In genomic region chr2:58324118-58324901, GRCm38 (mm10) we compare ENCODE assay signal across 7 mouse cellular contexts. TPM values are rescaled to one million over a fixed set of nuclear protein-coding genes. Genes with fewer than 3 reads are reported as not detected.
DNase-seq lines count a peak whose midpoint lies in the region; ATAC-seq and TF ChIP-seq lines count a peak whose summit lies in the region.

No protein-coding gene starts in this region.

- no peak for TF ChIP-seq CTCF in bone marrow macrophage, adult 2 months (IDR thresholded peaks at IDR 0.05; ENCODE audit: low read depth, low read length)

- 9% methylated on average over 23 of the region's 23 CpGs for WGBS in embryonic facial prominence, embryonic 15.5 days
- whole genome bisulfite sequencing in hindbrain, embryonic 16.5 days = 11% methylated on average over 23 of the region's 23 CpGs

- DNase-seq in MN1 (ENCODE audit: low spot score) = peak; percentile 12
- DNase-seq in left cerebral cortex, postnatal 25 days (ENCODE audit: low spot score in 2 of 2) = peak; percentile 62 to 81
- peak; percentile 55 for DNase-seq in right cerebral cortex, postnatal 14 days

- H3K4me1 ChIP-seq in bone marrow macrophage, adult 2 months (ENCODE audit: control insufficient read depth, insufficient read depth, low read length) = no peaks in the 10 kb centered on the region
- H3K4me1 ChIP-seq in embryonic facial prominence, embryonic 15.5 days = peaks cover 7% of the 10 kb centered on the region; the same call in 1 of the 2 replicates
- peaks cover 6% of the 10 kb centered on the region; the same call in 1 of the 2 replicates for H3K4me1 ChIP-seq in hindbrain, embryonic 16.5 days (ENCODE audit: control insufficient read depth, insufficient read depth, low read depth, low read length)

- no peak for TF ChIP-seq POLR2A in bone marrow macrophage, adult 2 months (IDR thresholded peaks at IDR 0.05; ENCODE audit: borderline replicate concordance, low read depth, low read length)

- peak; percentile 67; the same call in 1 of the 2 replicates for ATAC-seq in embryonic facial prominence, embryonic 15.5 days (ENCODE audit: insufficient number of reproducible peaks, low FRiP score, low TSS enrichment, low read depth)
- peak; percentile 94 for ATAC-seq in hindbrain, embryonic 16.5 days
- ATAC-seq in megakaryocyte progenitor cell, adult 5-6 weeks (replicated peaks; ENCODE audit: poor library complexity) = peak; percentile 94

- H3K9me3 ChIP-seq in embryonic facial prominence, embryonic 15.5 days (replicated peaks) = no peaks in the 10 kb centered on the region
- no peaks in the 10 kb centered on the region for H3K9me3 ChIP-seq in hindbrain, embryonic 16.5 days (ENCODE audit: control insufficient read depth, low read length)

- H3K36me3 ChIP-seq in embryonic facial prominence, embryonic 15.5 days = no peaks in the 10 kb centered on the region
- no peaks in the 10 kb centered on the region for H3K36me3 ChIP-seq in hindbrain, embryonic 16.5 days (ENCODE audit: control insufficient read depth, insufficient read depth, low read length)

- intact Hi-C loops in left cerebral cortex, postnatal 25 days (cut with DNase I) = loop anchor here (5.0 to 10.0 kb wide), 2 partner anchors 82 to 110 kb away; no protein-coding TSS in a partner anchor

- H3K27ac ChIP-seq in bone marrow macrophage, adult 2 months (ENCODE audit: insufficient read depth, low read depth, low read length) = no peak overlapping the region
- no peak overlapping the region for H3K27ac ChIP-seq in embryonic facial prominence, embryonic 15.5 days (replicated peaks)
- no peak overlapping the region for H3K27ac ChIP-seq in hindbrain, embryonic 16.5 days (ENCODE audit: low read depth, low read length)

- H3K9ac ChIP-seq in embryonic facial prominence, embryonic 15.5 days = peak overlapping the region; percentile 9; the same call in 1 of the 2 replicates
- H3K9ac ChIP-seq in hindbrain, embryonic 16.5 days (ENCODE audit: low read depth, low read length) = peak overlapping the region; percentile 71

- peak overlapping the region; percentile 11; the same call in 1 of the 2 replicates for H3K4me3 ChIP-seq in bone marrow macrophage, adult 2 months (ENCODE audit: insufficient read depth, low read length)
- H3K4me3 ChIP-seq in embryonic facial prominence, embryonic 15.5 days (replicated peaks) = peak overlapping the region; percentile 42
- peak overlapping the region; percentile 43 for H3K4me3 ChIP-seq in hindbrain, embryonic 16.5 days (ENCODE audit: low read length)

- H3K4me2 ChIP-seq in embryonic facial prominence, embryonic 15.5 days (replicated peaks) = peak overlapping the region; percentile 79
- peak overlapping the region; percentile 70 for H3K4me2 ChIP-seq in hindbrain, embryonic 16.5 days (ENCODE audit: low read length)

- no peaks in the 10 kb centered on the region for H3K27me3 ChIP-seq in embryonic facial prominence, embryonic 15.5 days
- no peaks in the 10 kb centered on the region for H3K27me3 ChIP-seq in hindbrain, embryonic 16.5 days (replicated peaks; ENCODE audit: control insufficient read depth, insufficient read depth, low read length)

RNA-seq across cellular contexts. Expression of gene Acvr1c, which starts 33.4 kb away (rescaled TPM):
- 0.25 TPM in 1 of 2 replicates, not detected in the other for polyA plus RNA-seq in bone marrow macrophage, adult 2 months (2012; ENCODE audit: insufficient read depth, insufficient read length, missing spikeins)
- 0.31 and 0.35 TPM in 2 replicates for polyA plus RNA-seq in embryonic facial prominence, embryonic 15.5 days (2015; fragmentation: Nextera tagmentation; extraction: Ambion mirVana)
- polyA plus RNA-seq in hindbrain, embryonic 16.5 days (2015; fragmentation: Nextera tagmentation; extraction: Ambion mirVana) = 0.54 and 0.64 TPM in 2 replicates
- total RNA-seq in left cerebral cortex, postnatal 25 days (2021) = 10 to 100 TPM; 16.1 to 18.3 TPM
- not detected in 2 replicates for total RNA-seq in megakaryocyte progenitor cell, adult 5-6 weeks (2015)
- total RNA-seq in megakaryocyte progenitor cell, adult 5-6 weeks (2017) = 0.03 TPM in 1 of 2 replicates, not detected in the other

Comparison
In these comparisons a context has a peak if more than half of its experiments do, and no peak if none do; other contexts are left out.
1. DNase-seq: peak in every context shown above with its lines; median percentile 72 in left cerebral cortex, postnatal 25 days; 55 in right cerebral cortex, postnatal 14 days; 12 in MN1.